Mouse (Mus musculus): Measurements from ENCODE around the gene Nsd2. TPM values are rescaled to one million over a fixed set of nuclear protein-coding genes. Genes with fewer than 3 reads are reported as not detected.
"Not testable (repeated sequence)": the region's sequence is repeated elsewhere in the genome, so short reads cannot be mapped to it uniquely, and the experiment has no call there.

Nsd2 gene
- polyA plus RNA-seq, 1 experiment from 2014 or later, result 115 TPM

DNA sequence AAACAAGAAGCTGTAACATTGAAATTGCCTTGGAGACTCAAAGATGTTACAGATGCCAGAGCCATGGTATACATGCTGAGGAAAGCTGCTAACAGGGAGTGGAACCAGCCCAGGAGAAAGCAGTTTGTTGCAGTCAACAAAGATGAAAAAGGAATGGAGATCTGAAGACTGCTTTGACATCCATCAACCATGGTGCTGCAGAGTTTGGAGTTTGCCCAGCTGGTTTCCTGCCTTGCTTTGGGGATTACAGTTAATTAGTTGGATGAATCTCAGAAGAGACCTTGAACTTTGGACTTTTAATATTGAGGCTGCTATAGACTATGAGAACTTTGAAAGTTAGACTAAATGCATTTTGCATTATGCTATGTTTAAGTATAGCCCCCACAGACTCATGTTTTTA lies 94.5 kb downstream of the Nsd2 start:
- H3K27ac ChIP-seq (replicated peaks); ATAC-seq (ENCODE audit: low FRiP score, low read depth); H3K27me3 ChIP-seq; H3K9ac ChIP-seq (replicated peaks); H3K4me1 ChIP-seq; H3K4me2 ChIP-seq (replicated peaks); H3K9me3 ChIP-seq; H3K4me3 ChIP-seq: not testable (repeated sequence)
- peaks cover 44% of the 10 kb centered on the region for H3K36me3 ChIP-seq

DNA sequence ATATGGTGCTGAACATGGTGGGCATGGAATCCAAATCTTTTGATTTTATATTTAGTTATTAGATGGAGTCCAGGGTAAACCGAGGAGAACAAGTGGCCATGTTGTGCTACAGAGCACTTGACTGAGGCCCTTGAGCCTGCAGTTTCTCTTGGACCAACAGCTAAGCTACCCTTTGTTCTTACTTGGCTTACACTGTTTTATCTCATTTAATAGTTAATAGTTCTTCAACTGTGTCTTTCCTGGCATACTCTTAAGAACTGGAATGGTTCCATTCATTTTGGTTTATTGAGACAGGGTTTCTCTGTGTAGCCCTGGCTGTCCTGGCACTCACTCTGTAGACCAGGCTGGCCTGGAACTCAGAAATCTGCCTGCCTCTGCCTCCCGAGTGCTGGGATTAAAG lies 96.1 kb downstream of the Nsd2 start:
- not testable (repeated sequence) for H3K9ac ChIP-seq (replicated peaks); H3K9me3 ChIP-seq; H3K27me3 ChIP-seq; ATAC-seq (ENCODE audit: low FRiP score, low read depth); H3K4me1 ChIP-seq; H3K27ac ChIP-seq (replicated peaks); H3K4me2 ChIP-seq (replicated peaks); H3K4me3 ChIP-seq
- 97% methylated on average over 2 of the region's 2 CpGs for WGBS
- peaks cover 60% of the 10 kb centered on the region for H3K36me3 ChIP-seq

DNA sequence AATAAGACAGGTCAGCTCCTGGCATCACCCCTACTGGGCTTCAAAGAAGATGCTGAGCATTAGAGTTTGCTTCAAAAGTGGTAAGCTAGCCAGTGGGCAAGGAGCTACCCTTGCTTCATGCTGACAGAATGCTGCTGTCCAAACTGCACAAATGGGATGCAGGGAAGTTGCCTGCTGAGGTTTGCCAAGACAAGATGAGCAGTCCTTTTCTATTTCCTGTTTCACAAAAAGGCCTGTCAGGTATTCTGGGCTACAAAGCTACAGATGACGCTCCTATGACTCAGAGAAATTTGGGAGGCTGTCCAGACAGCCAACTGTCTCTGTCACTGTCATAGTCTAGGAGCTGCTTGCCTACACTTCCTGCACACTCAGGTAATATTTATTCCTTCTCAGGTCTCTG lies 98.9 kb downstream of the Nsd2 start:
- Histone ChIP-seq H3K27me3 (no peaks in the 10 kb centered on the region), H3K4me2 (replicated peaks) (no peak overlapping the region), H3K4me3 (no peak overlapping the region), H3K36me3 (peaks cover 56% of the 10 kb centered on the region), H3K4me1 (no peaks in the 10 kb centered on the region), H3K9ac (replicated peaks) (no peak overlapping the region), H3K9me3 (no peaks in the 10 kb centered on the region), H3K27ac (replicated peaks) (no peak overlapping the region)
- 83% methylated on average over 1 of the region's 1 CpGs for WGBS
- ATAC-seq (ENCODE audit: low FRiP score, low read depth), result no peak

DNA sequence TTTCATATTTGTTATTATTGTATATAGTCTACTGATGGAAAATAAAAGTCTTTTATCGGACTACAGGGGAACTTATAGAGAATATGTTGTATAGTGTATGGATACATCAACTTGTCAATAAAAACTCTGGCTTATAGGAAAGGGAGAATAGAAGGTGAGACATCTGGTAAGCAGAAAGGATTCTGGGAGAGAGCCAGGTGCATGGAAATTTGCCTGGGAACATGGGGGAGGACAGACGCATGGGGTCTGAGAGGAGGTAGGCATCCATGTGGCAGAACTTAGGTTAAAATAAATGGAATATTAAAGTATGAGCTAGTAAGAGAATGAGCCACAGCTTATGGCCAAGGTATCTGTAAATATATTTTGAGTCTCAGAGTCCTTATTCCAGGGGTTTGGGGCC lies 99.5 kb downstream of the Nsd2 start:
- H3K4me3 ChIP-seq, result no peak overlapping the region
- H3K36me3 ChIP-seq, result peaks cover 56% of the 10 kb centered on the region
- H3K9ac ChIP-seq (replicated peaks), result no peak overlapping the region
- 95% methylated on average over 2 of the region's 2 CpGs for WGBS
- ATAC-seq (ENCODE audit: low FRiP score, low read depth), result no peak
- no peaks in the 10 kb centered on the region for H3K9me3 ChIP-seq
- H3K27me3 ChIP-seq, result no peaks in the 10 kb centered on the region
- H3K27ac ChIP-seq (replicated peaks), result no peak overlapping the region
- H3K4me1 ChIP-seq, result no peaks in the 10 kb centered on the region
- H3K4me2 ChIP-seq (replicated peaks), result no peak overlapping the region

- H3K36me3 ChIP-seq, result peaks cover 50% of the 10 kb centered on the region
- no peak overlapping the region for H3K4me3 ChIP-seq
- no peak overlapping the region for H3K27ac ChIP-seq (replicated peaks)
- no peaks in the 10 kb centered on the region for H3K9me3 ChIP-seq
- H3K4me1 ChIP-seq, result no peaks in the 10 kb centered on the region
- 89% methylated on average over 4 of the region's 4 CpGs for WGBS
- no peak overlapping the region for H3K4me2 ChIP-seq (replicated peaks)
- ATAC-seq (ENCODE audit: low FRiP score, low read depth), result no peak
- H3K27me3 ChIP-seq, result no peaks in the 10 kb centered on the region
- no peak overlapping the region for H3K9ac ChIP-seq (replicated peaks)
Measured at GRCm38 (mm10) chr5:33920924-33921323, 100.4 kb downstream of the Nsd2 start.

DNA sequence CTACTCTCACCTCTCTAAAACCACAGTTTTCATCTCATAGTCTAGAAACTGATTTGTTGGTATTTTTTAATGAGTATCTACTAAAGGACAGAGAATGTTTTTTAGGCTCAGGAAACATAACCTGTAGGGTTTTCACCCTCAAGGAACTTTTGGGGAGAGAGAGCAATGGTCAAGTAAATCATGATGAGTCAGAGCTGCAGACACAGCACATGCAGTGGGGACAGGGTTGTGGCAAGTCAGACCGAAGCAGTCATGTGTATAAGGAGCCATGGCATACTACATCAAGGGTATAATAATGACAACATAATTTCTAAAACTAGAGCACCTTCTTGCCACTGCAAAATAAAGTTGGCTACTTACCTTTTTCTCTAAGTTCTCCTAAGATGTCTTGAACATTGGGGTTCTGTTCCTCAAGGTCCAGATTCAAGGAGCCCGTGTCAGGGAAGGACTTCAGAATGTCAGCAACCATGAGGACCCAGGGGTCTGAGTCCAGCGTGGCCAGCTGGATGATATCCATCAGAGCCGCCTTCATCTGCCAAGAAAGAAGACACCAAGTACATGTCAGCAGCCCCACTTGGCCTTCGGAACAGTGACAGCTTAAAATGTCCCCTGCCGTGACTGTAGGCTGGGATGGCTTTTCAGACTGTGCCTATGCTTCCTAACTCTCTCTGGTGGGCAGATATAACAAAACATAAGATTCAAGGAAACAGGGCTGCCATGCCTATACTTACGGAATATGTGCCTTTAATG lies 101.1 kb downstream of the Nsd2 start:
- no peaks in the 10 kb centered on the region for H3K27me3 ChIP-seq
- no peak overlapping the region for H3K27ac ChIP-seq (replicated peaks)
- ATAC-seq (ENCODE audit: low FRiP score, low read depth), result no peak
- H3K4me1 ChIP-seq, result no peaks in the 10 kb centered on the region
- no peak overlapping the region for H3K4me2 ChIP-seq (replicated peaks)
- H3K9me3 ChIP-seq, result no peaks in the 10 kb centered on the region
- WGBS, result 89% methylated on average over 7 of the region's 7 CpGs
- H3K4me3 ChIP-seq, result no peak overlapping the region
- H3K9ac ChIP-seq (replicated peaks), result no peak overlapping the region
- peaks cover 50% of the 10 kb centered on the region for H3K36me3 ChIP-seq

DNA sequence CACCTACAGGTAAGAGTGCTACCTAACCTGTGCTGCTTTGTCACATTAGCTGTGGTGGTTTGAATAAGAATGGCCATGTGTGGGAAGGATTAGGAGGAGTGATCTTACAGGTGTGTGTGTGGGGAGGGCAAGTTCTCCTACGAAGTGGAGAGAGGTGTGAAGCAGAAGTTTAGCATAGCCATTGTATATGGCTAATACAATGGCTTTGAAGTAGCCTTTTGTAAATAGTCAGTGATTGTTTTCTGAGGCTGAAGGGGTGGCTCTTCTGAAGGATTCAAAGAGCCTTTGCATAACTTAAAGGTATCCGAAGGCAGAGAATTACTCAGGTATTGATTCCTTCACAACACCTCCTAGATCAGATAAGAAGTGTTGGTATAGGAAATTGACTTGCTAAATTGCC lies 102.0 kb downstream of the Nsd2 start:
- Histone ChIP-seq H3K27ac (replicated peaks) (no peak overlapping the region), H3K9me3 (no peaks in the 10 kb centered on the region), H3K4me2 (replicated peaks) (no peak overlapping the region), H3K27me3 (no peaks in the 10 kb centered on the region), H3K4me3 (no peak overlapping the region), H3K4me1 (no peaks in the 10 kb centered on the region), H3K36me3 (peaks cover 54% of the 10 kb centered on the region), H3K9ac (replicated peaks) (no peak overlapping the region)
- WGBS, result 50% methylated on average over 2 of the region's 2 CpGs
- ATAC-seq (ENCODE audit: low FRiP score, low read depth), result no peak

- Histone ChIP-seq H3K27ac (replicated peaks) (no peak overlapping the region), H3K27me3 (no peaks in the 10 kb centered on the region), H3K4me3 (no peak overlapping the region), H3K9me3 (0 out of 2 replicates have a peak, but pooled peaks cover 5% of the 10 kb centered on the region), H3K9ac (replicated peaks) (no peak overlapping the region), H3K4me1 (no peaks in the 10 kb centered on the region), H3K36me3 (peaks cover 56% of the 10 kb centered on the region), H3K4me2 (replicated peaks) (no peak overlapping the region)
- no peak for ATAC-seq (ENCODE audit: low FRiP score, low read depth)
Measured at GRCm38 (mm10) chr5:33926170-33926569, 105.6 kb downstream of the Nsd2 start.

DNA sequence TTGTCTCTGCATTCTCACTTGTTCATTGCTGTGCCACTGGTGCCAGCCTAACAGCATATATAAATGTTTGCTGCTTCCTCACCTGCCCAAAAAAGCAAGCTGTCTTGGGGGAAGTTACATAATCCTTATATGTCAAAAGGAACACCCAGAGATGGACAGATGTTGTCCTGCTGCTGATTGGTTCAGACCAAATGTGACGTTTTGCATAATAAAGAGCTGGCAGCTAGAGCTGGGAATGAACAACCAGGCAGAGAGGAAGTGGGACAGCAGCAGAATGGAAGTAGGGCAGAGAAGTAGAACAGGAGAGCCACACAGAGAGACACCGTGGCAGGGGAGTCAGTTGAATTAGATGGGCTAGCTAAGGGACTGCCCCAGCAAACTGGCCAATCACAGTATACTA lies 111.9 kb downstream of the Nsd2 start:
- WGBS, result 74% methylated on average over 2 of the region's 2 CpGs
- Histone ChIP-seq H3K27me3 (no peaks in the 10 kb centered on the region), H3K4me3 (no peak overlapping the region), H3K4me2 (replicated peaks) (no peak overlapping the region), H3K27ac (replicated peaks) (no peak overlapping the region), H3K36me3 (peaks cover 34% of the 10 kb centered on the region), H3K4me1 (peaks cover 28% of the 10 kb centered on the region), H3K9ac (replicated peaks) (no peak overlapping the region), H3K9me3 (0 out of 2 replicates have a peak, but pooled peaks cover 5% of the 10 kb centered on the region)
- ATAC-seq (ENCODE audit: low FRiP score, low read depth), result no peak

- Histone ChIP-seq H3K4me1 (peaks cover 28% of the 10 kb centered on the region), H3K4me3 (0 out of 2 replicates have a peak overlapping the region, but pooled peaks have one; percentile 2), H3K27ac (replicated peaks) (no peak overlapping the region), H3K27me3 (no peaks in the 10 kb centered on the region), H3K9ac (replicated peaks) (no peak overlapping the region), H3K36me3 (peaks cover 20% of the 10 kb centered on the region), H3K4me2 (replicated peaks) (peak overlapping the region; percentile 54), H3K9me3 (0 out of 2 replicates have a peak, but pooled peaks cover 5% of the 10 kb centered on the region)
- no peak for ATAC-seq (ENCODE audit: low FRiP score, low read depth)
- WGBS, result 79% methylated on average over 2 of the region's 2 CpGs
Measured at GRCm38 (mm10) chr5:33934081-33934480, 113.6 kb downstream of the Nsd2 start.

GRCm38 (mm10) chr5:33934877-33935276 lies 114.4 kb downstream of the Nsd2 start:
- peak overlapping the region; percentile 87 for H3K4me3 ChIP-seq
- H3K9me3 ChIP-seq, result 0 out of 2 replicates have a peak, but pooled peaks cover 3% of the 10 kb centered on the region
- H3K4me2 ChIP-seq (replicated peaks), result peak overlapping the region; percentile 54
- H3K36me3 ChIP-seq, result peaks cover 15% of the 10 kb centered on the region
- no peak for ATAC-seq (ENCODE audit: low FRiP score, low read depth)
- H3K4me1 ChIP-seq, result peaks cover 28% of the 10 kb centered on the region
- H3K9ac ChIP-seq (replicated peaks), result no peak overlapping the region
- H3K27ac ChIP-seq (replicated peaks), result no peak overlapping the region
- WGBS, result 87% methylated on average over 7 of the region's 7 CpGs
- H3K27me3 ChIP-seq, result no peaks in the 10 kb centered on the region

GRCm38 (mm10) chr5:33935700-33936111 lies 115.2 kb downstream of the Nsd2 start:
- Histone ChIP-seq H3K4me3 (peak overlapping the region; percentile 87), H3K9me3 (0 out of 2 replicates have a peak, but pooled peaks cover 7% of the 10 kb centered on the region), H3K27ac (replicated peaks) (peak overlapping the region; percentile 92), H3K27me3 (no peaks in the 10 kb centered on the region), H3K4me1 (peaks cover 28% of the 10 kb centered on the region), H3K9ac (replicated peaks) (peak overlapping the region; percentile 89), H3K36me3 (peaks cover 13% of the 10 kb centered on the region; the same call in 1 of the 2 replicates), H3K4me2 (replicated peaks) (peak overlapping the region; percentile 54)
- ATAC-seq (ENCODE audit: low FRiP score, low read depth), result no peak; the same call in 1 of the 2 replicates
- under 1% methylated on average over 30 of the region's 39 CpGs for WGBS

Data from midbrain, embryonic 12.5 days (tissue).